Mouse (Mus musculus) gastrocnemius, postnatal 4 days (tissue): Measurements from ENCODE around the gene Lnx2. TPM values are rescaled to one million over a fixed set of nuclear protein-coding genes. Genes with fewer than 3 reads are reported as not detected.

Experiments
- DNase-seq, 2 experiments: peaks; one replicate each; pipeline ENCODE4 v3.0.0; 2021 to 2022; ENCODE audit warnings: low spot score in 2 of 2, mixed read lengths in 2 of 2
- total RNA-seq, 2 experiments: library from RNA; stranded (reverse); gene quantifications; 2 replicates each; pipeline ENCODE4 v1.2.3; 2021

Gene Lnx2
- total RNA-seq, 2 experiments from 2014 or later = 8.2 to 8.7 TPM

DNA sequence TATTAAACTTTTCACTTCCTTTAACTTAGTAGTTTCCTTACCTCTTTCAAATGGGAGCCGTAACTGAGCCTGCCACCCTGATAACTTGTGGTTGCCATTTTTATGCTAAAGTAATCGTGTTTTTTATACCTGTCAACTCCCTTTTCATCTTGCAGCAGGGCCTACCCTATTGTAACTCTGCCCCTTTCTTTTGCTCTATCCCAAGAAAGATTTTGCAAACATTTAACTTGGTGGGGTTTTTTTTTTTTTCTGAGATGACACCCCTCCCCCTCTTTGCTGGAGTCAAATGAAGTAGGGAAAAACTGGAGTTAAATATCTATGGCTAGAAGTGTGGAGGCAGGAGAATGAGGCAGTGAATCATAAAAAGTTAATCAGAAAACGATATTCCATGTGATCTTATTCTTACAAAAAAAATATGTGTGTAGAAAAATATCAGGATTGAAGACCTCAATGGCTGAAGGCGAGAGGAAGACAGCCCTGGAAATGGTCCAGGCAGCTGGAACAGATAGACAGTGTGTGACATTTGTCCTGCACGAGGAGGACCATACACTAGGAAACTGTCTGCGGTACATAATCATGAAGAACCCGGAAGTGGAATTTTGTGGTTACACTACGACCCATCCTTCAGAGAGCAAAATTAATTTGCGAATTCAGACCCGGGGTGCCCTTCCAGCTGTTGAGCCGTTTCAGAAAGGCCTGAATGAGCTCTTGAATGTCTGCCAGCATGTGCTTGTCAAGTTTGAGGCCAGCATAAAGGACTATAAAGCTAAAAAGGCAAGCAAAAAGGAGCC, 1.9 kb upstream of the Lnx2 start:
- DNase-seq = no peak

GRCm38 (mm10) chr5:147077305-147078034, 1.1 kb upstream of the Lnx2 start:
- DNase-seq = peak; percentile 82 to 89

- no peak for DNase-seq
Measured at GRCm38 (mm10) chr5:147076799-147077165, 396 bp upstream of the Lnx2 start, which contains the start of gene Polr1d. Gene Polr1d (plus strand): TSS chr5:147077050.

DNA sequence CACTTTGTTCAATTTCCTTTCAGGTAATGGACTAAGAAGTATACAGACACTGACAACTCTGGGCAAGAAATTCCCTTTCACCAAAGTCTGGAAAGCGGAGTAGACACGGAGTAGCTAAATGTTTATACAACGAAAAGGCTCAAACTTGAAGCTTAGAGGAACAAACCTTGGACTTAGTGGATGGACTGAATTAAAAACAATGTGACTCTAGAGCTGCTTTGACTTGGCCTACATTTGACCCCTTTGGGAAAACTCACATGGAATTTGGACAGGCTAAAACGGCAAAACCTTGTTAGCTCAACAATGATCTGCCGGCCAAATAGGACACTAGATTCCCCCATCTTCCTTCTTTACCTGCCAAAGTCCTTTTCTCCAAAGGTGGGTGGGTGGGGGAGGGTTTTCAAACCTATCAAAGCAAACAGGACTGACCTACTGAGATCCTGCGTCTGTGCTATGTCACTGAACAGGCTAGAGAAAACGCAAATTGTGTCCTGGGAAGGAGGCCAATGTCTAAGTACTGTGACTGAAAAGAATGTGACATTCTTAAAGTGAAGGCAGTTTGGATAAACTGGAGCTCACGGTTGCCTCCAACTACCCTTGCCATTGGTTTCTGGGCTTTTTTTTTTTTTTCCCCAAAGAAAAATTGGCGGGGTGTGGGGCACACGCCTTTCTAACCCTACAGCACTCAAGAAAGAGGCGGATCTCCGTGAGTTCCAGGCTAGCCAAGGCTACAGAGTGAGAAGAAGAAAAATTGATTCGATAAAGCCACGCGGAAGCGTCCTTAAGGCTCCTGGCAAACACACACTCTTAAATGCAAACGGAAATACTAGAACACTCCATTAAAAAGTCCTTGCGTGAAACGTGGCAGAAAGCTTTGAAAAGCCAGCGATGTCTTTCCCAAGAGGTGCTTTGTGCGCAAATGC, 1.0 kb downstream of the Lnx2 start:
- DNase-seq = no peak

GRCm38 (mm10) chr5:147073805-147074204, 2.6 kb downstream of the Lnx2 start:
- DNase-seq = no peak

GRCm38 (mm10) chr5:147071886-147072285, 4.5 kb downstream of the Lnx2 start:
- no peak for DNase-seq

DNA sequence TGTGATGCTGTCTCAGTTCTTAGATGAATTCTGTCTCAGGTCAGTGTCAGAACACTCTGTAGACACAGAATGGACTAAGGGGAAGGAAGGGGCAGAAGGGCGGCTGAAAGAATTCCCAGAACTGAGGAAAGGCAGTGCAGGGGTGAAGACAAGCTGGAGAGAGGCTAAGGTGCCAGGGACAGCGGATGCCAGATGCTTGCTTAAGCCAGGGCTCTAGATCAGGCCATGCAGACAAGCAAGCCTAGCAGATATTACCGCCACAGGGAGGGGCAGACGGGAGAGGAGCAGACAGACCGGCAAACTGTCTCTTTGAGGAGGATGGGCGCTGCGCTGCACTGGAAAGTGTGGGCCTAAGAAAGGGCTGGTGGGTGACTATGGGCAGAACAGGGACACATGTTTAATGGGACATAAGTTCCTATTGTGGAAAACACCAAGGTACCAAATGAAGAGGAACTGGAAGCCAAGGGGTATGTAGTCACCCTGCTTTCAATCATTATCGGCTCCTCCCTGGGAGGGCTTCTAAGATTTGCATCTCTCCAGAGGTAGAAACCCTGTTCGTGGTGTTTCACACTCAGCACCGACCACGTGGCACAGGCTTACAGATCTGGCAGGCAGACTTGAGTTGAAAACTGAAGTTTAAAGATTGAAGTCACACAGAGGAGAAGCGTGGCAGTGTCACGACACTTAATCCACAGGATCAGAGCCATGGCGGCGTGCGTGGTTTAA, 5.4 kb downstream of the Lnx2 start:
- DNase-seq = no peak

DNA sequence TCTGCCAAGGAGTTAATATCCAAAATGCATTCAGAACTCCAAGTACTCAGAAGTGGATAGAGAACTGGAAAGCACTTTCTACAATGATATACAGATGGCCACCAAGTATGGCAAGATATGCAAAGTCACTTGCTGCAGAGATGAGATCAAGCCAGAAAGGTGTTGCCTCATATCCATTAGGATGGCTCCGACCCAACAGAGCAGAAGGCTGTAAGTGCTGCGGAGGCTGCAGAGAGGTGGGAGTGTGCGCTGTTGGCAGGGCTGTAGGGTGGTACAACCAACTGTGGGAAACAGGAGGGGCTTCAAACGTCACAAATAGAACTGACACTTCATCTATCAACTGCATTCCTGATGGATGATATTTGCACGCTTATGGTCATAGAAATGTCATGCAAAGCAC, 7.5 kb downstream of the Lnx2 start:
- no peak for DNase-seq

DNA sequence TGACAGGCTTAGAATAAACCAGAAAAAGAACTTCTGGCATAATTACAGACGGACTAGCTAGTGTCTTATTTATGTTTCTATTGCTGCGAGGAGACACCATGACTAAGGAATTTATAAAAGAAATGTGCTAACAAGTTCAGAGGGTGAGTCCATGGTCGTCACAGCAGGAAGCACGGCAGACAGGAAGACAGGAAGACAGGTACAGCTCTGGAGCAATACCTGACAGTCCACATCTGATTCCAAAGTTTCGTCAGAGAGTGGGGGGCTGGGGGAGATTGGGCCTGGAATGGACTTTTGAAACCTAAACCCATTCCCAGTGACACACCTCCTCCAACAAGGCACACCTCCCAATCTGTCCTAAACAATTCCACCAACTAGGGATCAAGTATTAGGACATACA, 9.4 kb downstream of the Lnx2 start:
- DNase-seq = no peak

DNA sequence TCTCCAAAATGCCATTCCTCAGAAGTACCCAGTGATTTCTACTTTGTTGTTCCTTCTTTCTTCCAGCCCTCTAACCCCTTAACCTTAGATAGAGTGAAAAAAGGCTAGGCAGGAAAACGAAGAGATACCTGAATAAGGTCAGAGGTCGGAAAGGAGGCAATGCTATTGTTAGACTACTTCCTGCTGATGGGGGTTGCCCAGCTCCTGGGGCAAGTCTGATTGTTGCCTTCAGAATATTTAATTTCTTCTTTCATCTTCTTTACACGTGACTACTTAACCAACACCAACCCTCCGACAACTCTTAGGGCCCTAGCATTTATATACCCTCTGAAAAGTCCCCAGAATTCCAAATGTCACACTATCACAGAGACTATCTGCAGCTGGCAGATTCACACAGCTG, 10.3 kb downstream of the Lnx2 start:
- no peak for DNase-seq

DNA sequence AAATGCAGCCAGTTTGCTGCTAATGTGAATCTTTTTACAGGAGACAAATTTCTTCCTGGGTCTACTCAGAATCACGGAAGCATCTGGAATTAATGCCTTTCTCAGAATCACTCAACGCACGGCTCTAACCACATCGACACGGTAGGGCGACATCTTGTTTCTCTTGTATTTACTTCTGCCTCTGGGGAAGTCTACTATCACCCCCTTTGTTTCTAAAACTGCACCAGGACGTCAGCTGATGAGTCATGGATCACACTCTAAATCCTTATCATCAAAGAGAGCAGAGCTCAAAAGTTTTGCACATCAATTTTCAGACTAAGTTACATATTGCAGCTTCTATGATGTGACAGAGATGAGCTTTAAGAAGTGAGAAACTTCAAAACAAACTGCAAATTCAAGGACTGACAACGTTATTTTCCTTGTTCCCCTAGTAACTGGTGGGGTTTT, 13.1 kb downstream of the Lnx2 start:
- no peak for DNase-seq

- no peak for DNase-seq
Measured at GRCm38 (mm10) chr5:147060024-147060423, 16.4 kb downstream of the Lnx2 start.

- no peak for DNase-seq
Measured at GRCm38 (mm10) chr5:147059319-147059718, 17.1 kb downstream of the Lnx2 start.

- no peak for DNase-seq
Measured at GRCm38 (mm10) chr5:147058661-147059060, 17.7 kb downstream of the Lnx2 start.

DNA sequence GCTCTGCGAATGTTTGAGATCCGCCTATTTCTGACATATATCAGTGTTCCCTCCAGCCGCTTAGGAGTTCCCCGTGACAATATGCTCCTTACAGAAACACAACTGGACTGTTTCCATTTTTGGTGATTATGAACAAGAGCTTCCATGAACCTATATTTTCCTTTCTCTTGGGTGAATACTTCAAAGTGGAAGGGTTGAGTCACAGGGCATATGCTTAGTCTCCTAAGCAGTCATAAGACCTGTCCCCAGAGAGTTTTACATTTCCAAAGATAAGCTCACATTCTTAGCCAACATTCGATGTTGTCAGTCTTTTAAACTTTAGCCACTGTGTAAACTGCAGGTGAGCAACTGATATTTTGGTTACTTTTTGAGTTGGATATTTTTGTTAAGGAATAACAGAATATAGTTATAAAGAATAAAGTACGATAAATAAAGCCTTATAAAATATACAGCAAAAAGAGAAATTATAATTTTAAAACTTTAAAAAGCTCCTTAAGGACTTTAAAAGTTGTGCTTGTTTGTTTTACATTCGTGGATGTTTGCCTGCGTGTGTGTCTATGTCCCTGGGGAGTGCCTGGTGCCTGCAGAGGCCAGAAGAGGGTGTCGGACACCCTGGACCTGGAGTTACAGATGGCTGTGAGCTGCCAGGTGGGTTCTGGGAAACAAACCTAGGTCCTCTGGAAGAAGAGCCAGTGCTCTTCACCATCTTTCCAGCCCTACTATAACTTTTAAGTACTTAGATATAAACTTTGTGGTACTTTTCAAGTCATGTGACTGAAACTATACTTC, 18.6 kb downstream of the Lnx2 start:
- no peak for DNase-seq

DNA sequence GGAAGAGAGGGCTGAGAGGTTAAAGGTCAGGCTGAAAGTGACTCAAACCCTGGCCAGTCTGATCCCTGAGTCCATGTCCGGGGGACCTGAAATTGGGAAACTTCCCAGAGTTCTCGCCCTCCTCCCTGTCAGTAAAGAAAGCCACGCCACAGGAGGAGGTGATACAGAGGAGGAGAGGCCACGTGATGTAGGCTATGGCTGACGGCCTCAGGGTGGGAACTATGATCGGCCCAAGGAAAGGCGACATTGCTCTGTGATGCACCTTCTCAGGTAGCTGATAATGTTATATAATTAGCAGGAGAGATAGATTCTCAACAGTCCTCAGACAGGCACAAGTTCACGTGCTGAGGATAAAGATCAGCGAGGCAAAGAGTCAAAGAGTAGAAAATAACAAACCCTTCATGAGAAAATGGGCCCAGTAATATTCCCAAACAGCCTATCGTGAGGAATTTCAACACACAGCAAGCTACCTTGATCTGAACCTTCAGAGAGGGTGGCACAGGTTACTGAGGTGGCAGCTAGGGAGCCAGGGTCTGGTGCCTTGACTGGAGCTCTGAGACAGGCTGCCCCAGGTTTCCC, 19.6 kb downstream of the Lnx2 start:
- no peak for DNase-seq

DNA sequence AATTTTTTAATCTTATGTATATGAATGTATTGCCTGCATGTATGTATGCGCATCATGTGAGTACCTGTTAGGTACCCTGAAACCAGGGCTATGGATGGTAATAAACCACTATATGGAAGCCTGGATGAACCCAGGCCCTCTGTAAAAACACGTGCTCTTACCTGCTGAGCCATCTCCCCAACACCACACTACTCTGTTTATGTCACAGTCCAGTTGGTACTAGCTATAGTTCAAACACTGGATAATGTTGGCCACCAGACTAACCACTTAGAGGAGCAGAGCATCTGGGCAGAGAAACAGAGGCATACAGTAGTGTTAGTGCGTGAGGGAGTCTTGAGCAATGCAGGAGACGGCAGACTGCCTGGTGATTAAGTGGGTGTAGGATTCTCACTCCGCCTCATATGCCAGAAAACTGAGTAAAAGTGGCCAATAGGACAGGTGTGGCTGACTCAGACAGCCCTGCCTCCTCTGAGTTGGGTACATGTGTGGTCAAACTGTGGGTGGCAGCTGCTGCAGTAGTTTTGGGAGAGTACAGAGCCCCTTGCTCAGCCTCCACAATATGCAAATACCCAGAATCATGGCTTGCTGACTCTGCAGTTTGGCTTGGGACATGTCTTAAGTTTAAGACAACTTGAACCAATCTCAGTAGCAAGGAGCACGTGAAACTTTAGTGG, 20.7 kb downstream of the Lnx2 start:
- no peak for DNase-seq

DNA sequence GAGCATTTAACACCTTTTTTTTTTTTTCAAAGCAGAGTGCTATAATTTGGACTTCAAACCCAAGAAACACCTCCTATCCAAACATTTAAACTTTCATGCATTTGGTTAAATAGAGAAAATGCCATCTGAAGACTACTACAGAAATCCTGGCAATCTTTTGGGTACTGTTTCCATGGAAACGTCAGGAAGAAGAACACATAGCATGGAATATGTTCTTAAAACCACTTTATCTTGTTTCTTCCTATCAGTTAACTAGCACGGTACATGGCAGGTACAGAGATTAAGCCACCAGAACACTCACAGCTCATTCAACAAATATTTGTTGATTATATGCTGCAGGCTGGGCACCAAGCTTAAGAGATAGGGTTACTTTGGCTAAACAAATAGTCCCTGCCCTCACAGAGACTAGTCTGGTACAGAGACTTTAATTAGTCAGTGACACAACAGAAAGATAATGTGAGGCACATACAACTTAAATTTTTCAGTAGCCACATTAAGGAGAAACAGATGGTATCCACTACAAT, 21.6 kb downstream of the Lnx2 start:
- no peak for DNase-seq

- DNase-seq = no peak
Measured at GRCm38 (mm10) chr5:147054328-147054727, 22.1 kb downstream of the Lnx2 start.
